Mouse (Mus musculus): ENCODE results near the gene Ect2. TPM values are rescaled to one million over a fixed set of nuclear protein-coding genes. Genes with fewer than 3 reads are reported as not detected.

The Ect2 gene
- polyA plus RNA-seq, 1 experiment from 2014 or later: 55.9 TPM

DNA sequence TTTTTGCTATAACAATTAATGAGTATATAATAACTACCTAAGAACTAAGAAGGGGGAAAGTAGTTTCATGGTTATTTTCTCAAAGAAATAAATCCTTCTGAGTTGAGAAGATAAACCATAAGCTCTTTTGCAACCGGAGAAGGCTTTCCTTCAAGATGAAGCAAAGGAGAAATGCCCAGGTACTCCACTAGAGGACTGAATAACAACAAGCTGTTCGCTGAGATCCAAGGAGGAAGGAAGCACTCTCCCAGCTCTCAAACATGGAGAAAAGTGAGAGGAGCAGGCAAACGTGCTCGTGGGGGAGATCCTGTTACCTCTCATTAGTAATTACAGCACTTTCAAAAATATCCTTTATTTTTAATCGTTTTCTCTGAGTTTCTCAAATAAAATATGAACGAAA, 46.5 kb downstream of the Ect2 start:
- no peaks in the 10 kb centered on the region for H3K27me3 ChIP-seq (ENCODE audit: control insufficient read depth, insufficient read depth, low read length)
- H3K4me1 ChIP-seq (ENCODE audit: control insufficient read depth, insufficient read depth, low read length): no peaks in the 10 kb centered on the region
- no peak overlapping the region for H3K27ac ChIP-seq (ENCODE audit: low read depth, low read length)
- no peaks in the 10 kb centered on the region for H3K9me3 ChIP-seq (replicated peaks; ENCODE audit: control insufficient read depth, low read length)
- WGBS (ENCODE audit: insufficient replicate concordance): 76% methylated on average over 6 of the region's 6 CpGs
- H3K9ac ChIP-seq (ENCODE audit: low read depth, low read length): no peak overlapping the region
- H3K36me3 ChIP-seq (ENCODE audit: control insufficient read depth, insufficient read depth, low read length): peaks cover 13% of the 10 kb centered on the region
- ATAC-seq (replicated peaks; ENCODE audit: insufficient number of reproducible peaks, low FRiP score, low TSS enrichment): no peak
- no peak overlapping the region for H3K4me3 ChIP-seq (ENCODE audit: low read depth, low read length)
- H3K4me2 ChIP-seq: no peak overlapping the region

DNA sequence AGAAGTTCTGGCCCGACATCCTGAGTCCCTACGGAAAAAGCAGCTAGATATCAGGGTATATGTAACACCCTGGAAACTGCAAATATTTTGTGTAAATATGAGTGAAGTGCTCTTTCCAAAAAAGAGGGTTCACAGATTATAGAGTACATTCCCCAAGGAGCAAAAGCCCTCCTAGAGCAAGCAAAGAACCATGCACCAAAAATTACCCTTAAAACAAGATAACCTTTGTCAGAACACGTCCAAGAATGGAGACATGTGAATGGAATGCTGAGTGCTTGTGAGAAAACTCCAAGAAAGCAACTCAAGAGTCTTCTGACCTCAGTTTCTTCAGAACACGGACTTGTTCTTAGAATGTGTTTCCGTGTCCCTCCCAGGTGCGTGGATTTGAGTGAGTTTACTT, 50.7 kb downstream of the Ect2 start:
- 89% methylated on average over 6 of the region's 6 CpGs for WGBS (ENCODE audit: insufficient replicate concordance)
- peaks cover 37% of the 10 kb centered on the region for H3K36me3 ChIP-seq (ENCODE audit: control insufficient read depth, insufficient read depth, low read length)
- ATAC-seq (replicated peaks; ENCODE audit: insufficient number of reproducible peaks, low FRiP score, low TSS enrichment): no peak

DNA sequence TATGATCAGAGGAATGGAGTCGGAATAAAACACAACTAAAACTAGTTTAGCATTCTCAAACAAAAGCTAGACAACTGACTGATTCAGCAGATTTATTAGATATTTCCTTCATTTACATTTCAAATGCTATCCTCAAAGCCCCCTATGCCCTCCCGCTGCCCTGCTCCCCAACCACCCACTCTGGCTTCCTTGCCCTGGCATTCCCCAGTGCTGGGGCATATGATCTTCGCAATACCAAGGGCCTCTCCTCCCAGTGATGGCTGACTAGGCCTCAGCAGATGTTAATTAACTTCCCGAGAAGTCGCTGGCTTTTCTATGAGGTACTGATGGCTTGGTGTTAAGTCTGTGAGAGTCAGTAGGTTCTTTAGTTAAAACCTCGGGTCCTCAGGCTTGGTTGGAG, 55.0 kb downstream of the Ect2 start:
- Histone ChIP-seq H3K9me3 (replicated peaks; ENCODE audit: control insufficient read depth, low read length) (no peaks in the 10 kb centered on the region), H3K4me3 (ENCODE audit: low read depth, low read length) (no peak overlapping the region), H3K4me2 (no peak overlapping the region), H3K27me3 (ENCODE audit: control insufficient read depth, insufficient read depth, low read length) (no peaks in the 10 kb centered on the region), H3K36me3 (ENCODE audit: control insufficient read depth, insufficient read depth, low read length) (peaks cover 30% of the 10 kb centered on the region), H3K4me1 (ENCODE audit: control insufficient read depth, insufficient read depth, low read length) (no peaks in the 10 kb centered on the region), H3K27ac (ENCODE audit: low read depth, low read length) (no peak overlapping the region), H3K9ac (ENCODE audit: low read depth, low read length) (no peak overlapping the region)
- WGBS (ENCODE audit: insufficient replicate concordance): 92% methylated on average over 6 of the region's 6 CpGs
- no peak for ATAC-seq (replicated peaks; ENCODE audit: insufficient number of reproducible peaks, low FRiP score, low TSS enrichment)

More for the DNA sequence above, 50.7 kb downstream of the Ect2 start:
- Histone ChIP-seq H3K4me3 (ENCODE audit: low read depth, low read length) (no peak overlapping the region), H3K27ac (ENCODE audit: low read depth, low read length) (no peak overlapping the region), H3K27me3 (ENCODE audit: control insufficient read depth, insufficient read depth, low read length) (no peaks in the 10 kb centered on the region), H3K9me3 (replicated peaks; ENCODE audit: control insufficient read depth, low read length) (no peaks in the 10 kb centered on the region), H3K4me1 (ENCODE audit: control insufficient read depth, insufficient read depth, low read length) (no peaks in the 10 kb centered on the region), H3K9ac (ENCODE audit: low read depth, low read length) (no peak overlapping the region), H3K4me2 (no peak overlapping the region)

DNA sequence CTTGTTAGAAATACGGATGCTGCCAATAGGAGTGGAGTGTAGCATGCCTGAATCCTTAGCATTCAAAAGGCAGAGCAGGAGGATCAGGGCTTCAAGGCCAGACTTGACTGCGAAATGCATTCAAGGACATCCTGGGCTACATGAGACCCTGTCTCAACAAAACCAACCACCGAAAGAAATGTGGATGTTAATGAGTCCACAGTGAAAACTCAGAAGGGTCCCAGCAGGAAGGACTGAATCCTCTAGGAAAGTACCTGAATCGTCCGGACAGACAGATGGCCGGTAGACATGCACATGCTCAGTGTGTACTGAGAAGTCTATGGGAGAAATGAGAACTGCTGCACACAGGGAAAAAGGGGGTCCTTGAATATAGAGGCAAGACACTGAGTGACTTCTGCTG, 67.5 kb downstream of the Ect2 start:
- WGBS (ENCODE audit: insufficient replicate concordance): 93% methylated on average over 6 of the region's 6 CpGs
- Histone ChIP-seq H3K4me3 (ENCODE audit: low read depth, low read length) (no peak overlapping the region), H3K36me3 (ENCODE audit: control insufficient read depth, insufficient read depth, low read length) (peaks cover 9% of the 10 kb centered on the region; the same call in 1 of the 2 replicates), H3K4me2 (no peak overlapping the region), H3K4me1 (ENCODE audit: control insufficient read depth, insufficient read depth, low read length) (peaks cover 5% of the 10 kb centered on the region; the same call in 1 of the 2 replicates), H3K27me3 (ENCODE audit: control insufficient read depth, insufficient read depth, low read length) (no peaks in the 10 kb centered on the region), H3K9ac (ENCODE audit: low read depth, low read length) (no peak overlapping the region), H3K9me3 (replicated peaks; ENCODE audit: control insufficient read depth, low read length) (no peaks in the 10 kb centered on the region), H3K27ac (ENCODE audit: low read depth, low read length) (no peak overlapping the region)
- ATAC-seq (replicated peaks; ENCODE audit: insufficient number of reproducible peaks, low FRiP score, low TSS enrichment): no peak

DNA sequence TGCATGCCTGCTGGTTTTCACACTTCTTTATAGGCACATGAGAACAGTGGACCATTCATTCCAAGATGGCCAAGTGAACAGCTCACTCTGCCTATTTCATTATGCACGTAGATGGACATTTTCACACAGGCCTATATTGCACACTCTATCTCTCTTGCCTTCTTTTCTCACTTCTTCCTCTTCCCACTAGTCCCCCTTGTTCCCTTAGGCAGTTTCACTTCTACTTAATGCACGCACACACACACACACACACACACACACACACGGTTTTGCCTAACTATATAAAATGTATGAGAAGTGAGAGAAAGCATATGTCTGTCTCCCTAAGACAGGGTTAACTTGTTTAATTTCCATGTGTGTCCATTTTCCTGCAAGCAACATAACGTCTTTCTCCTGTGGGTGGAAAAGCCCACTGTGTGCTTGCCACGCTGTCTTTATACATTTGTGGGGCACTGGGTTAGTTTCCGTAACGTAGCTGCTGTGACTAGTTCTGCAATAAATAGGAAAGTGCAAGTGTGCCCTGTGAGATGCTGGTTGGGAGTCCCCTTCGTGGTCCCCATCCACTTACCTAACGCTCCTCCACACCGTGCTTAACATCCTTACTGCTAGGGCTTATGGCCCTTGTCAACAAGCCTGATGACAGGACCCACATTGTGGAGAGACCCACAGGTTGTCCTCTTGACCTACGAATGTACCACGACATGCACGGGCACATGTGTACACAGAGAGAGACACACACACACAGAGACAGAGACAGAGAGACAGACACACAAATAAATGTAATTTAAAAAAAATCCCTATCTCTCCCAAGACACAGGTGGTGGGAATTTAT, 72.2 kb downstream of the Ect2 start:
- H3K9me3 ChIP-seq (replicated peaks; ENCODE audit: control insufficient read depth, low read length): no peaks in the 10 kb centered on the region
- peaks cover 5% of the 10 kb centered on the region; the same call in 1 of the 2 replicates for H3K4me1 ChIP-seq (ENCODE audit: control insufficient read depth, insufficient read depth, low read length)
- H3K4me2 ChIP-seq: no peak overlapping the region
- no peak overlapping the region for H3K27ac ChIP-seq (ENCODE audit: low read depth, low read length)
- no peaks in the 10 kb centered on the region for H3K27me3 ChIP-seq (ENCODE audit: control insufficient read depth, insufficient read depth, low read length)
- no peak overlapping the region for H3K9ac ChIP-seq (ENCODE audit: low read depth, low read length)
- no peak for ATAC-seq (replicated peaks; ENCODE audit: insufficient number of reproducible peaks, low FRiP score, low TSS enrichment)
- WGBS (ENCODE audit: insufficient replicate concordance): 67% methylated on average over 13 of the region's 13 CpGs
- peaks cover 3% of the 10 kb centered on the region; the same call in 1 of the 2 replicates for H3K36me3 ChIP-seq (ENCODE audit: control insufficient read depth, insufficient read depth, low read length)
- no peak overlapping the region for H3K4me3 ChIP-seq (ENCODE audit: low read depth, low read length)

DNA sequence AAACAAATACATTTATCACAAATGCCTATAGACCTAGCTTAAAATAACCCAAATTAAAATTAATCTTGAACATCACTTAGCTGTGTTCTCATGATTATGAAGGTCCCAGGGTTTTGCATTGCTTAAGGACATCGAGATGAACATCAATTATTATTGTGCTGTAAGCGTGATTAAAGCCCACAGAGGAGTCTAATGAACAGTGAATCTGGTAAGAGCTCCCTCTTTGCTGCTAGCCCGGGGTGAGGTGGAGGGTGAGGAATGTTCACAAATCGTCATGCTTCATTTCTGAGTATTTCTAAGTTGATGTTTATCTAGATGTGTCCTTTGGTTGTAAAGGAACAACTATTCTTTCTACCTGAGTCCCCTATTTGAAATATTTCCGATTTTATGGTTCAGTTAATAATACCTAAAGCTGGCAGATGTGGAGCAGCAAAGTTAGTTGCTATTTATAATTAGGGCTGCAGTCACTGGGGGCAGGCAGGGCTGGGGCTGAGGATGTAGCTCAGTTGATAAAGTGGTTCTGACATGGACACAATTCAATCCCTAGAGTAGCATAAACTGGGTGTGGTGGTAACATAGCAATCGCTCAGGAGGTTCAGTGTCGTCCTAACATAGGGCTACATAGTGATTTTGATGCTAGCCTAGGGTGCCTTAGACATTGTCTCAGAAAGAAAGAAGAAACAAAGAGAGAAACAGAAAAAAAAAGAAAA, 73.5 kb downstream of the Ect2 start:
- no peaks in the 10 kb centered on the region for H3K36me3 ChIP-seq (ENCODE audit: control insufficient read depth, insufficient read depth, low read length)
- H3K4me1 ChIP-seq (ENCODE audit: control insufficient read depth, insufficient read depth, low read length): peaks cover 5% of the 10 kb centered on the region; the same call in 1 of the 2 replicates
- H3K9ac ChIP-seq (ENCODE audit: low read depth, low read length): no peak overlapping the region
- no peaks in the 10 kb centered on the region for H3K9me3 ChIP-seq (replicated peaks; ENCODE audit: control insufficient read depth, low read length)
- WGBS (ENCODE audit: insufficient replicate concordance): 77% methylated on average over 7 of the region's 7 CpGs
- H3K27ac ChIP-seq (ENCODE audit: low read depth, low read length): no peak overlapping the region
- no peak overlapping the region for H3K4me2 ChIP-seq
- no peak for ATAC-seq (replicated peaks; ENCODE audit: insufficient number of reproducible peaks, low FRiP score, low TSS enrichment)
- H3K27me3 ChIP-seq (ENCODE audit: control insufficient read depth, insufficient read depth, low read length): no peaks in the 10 kb centered on the region
- no peak overlapping the region for H3K4me3 ChIP-seq (ENCODE audit: low read depth, low read length)

DNA sequence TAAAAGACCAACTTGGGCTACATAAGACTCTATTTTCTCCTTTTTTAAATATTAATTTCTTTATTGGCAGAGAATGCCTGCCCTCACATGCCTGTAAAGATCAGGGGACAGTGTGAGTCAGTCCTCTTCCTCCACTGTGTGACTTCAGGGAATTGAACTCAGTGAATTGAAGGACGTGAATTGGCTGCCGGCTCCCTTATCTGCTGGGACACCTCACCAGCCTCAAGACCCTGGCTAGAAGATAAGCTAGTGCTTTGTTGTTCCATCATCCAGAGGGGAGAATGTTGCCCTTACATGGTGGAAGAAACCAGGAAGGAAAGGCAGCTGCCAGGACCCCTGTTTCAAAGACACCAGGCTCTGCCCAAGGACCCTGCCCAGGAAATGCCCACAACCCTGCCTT, 79.8 kb downstream of the Ect2 start:
- H3K4me3 ChIP-seq (ENCODE audit: low read depth, low read length): no peak overlapping the region
- 19% methylated on average over 2 of the region's 2 CpGs for WGBS (ENCODE audit: insufficient replicate concordance)
- H3K9ac ChIP-seq (ENCODE audit: low read depth, low read length): no peak overlapping the region
- ATAC-seq (replicated peaks; ENCODE audit: insufficient number of reproducible peaks, low FRiP score, low TSS enrichment): no peak
- no peak overlapping the region for H3K4me2 ChIP-seq
- no peaks in the 10 kb centered on the region for H3K4me1 ChIP-seq (ENCODE audit: control insufficient read depth, insufficient read depth, low read length)
- no peaks in the 10 kb centered on the region for H3K27me3 ChIP-seq (ENCODE audit: control insufficient read depth, insufficient read depth, low read length)
- no peak overlapping the region for H3K27ac ChIP-seq (ENCODE audit: low read depth, low read length)
- no peaks in the 10 kb centered on the region for H3K9me3 ChIP-seq (replicated peaks; ENCODE audit: control insufficient read depth, low read length)
- no peaks in the 10 kb centered on the region for H3K36me3 ChIP-seq (ENCODE audit: control insufficient read depth, insufficient read depth, low read length)

DNA sequence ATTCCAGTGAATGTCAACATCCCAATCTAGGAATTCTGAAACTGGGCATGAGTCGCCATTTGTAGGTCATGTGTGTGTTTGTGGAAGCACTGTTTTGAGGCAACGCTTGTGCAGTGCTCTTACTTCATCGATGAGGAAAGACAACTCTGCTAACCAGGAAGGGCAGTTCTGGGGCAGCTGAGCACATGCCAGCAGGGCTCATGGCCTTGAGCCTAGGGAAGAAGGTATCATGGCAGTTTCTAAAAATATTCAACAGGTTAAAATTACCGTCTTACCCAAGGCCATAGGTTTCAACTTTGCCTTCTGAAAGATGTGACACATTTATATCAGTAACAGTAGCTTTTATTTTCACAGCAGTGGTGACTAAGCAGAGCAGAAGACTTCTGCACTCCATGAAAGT, 82.0 kb downstream of the Ect2 start:
- Histone ChIP-seq H3K9me3 (replicated peaks; ENCODE audit: control insufficient read depth, low read length) (no peaks in the 10 kb centered on the region), H3K9ac (ENCODE audit: low read depth, low read length) (no peak overlapping the region), H3K27ac (ENCODE audit: low read depth, low read length) (no peak overlapping the region), H3K36me3 (ENCODE audit: control insufficient read depth, insufficient read depth, low read length) (no peaks in the 10 kb centered on the region), H3K4me1 (ENCODE audit: control insufficient read depth, insufficient read depth, low read length) (no peaks in the 10 kb centered on the region), H3K4me2 (no peak overlapping the region), H3K4me3 (ENCODE audit: low read depth, low read length) (no peak overlapping the region), H3K27me3 (ENCODE audit: control insufficient read depth, insufficient read depth, low read length) (no peaks in the 10 kb centered on the region)
- ATAC-seq (replicated peaks; ENCODE audit: insufficient number of reproducible peaks, low FRiP score, low TSS enrichment): no peak
- 83% methylated on average over 4 of the region's 4 CpGs for WGBS (ENCODE audit: insufficient replicate concordance)

Data from heart, embryonic 11.5 days (tissue).